Mouse (Mus musculus) heart, postnatal 0 days (tissue): Measurements from ENCODE around the gene Hist1h2bc. TPM values are rescaled to one million over a fixed set of nuclear protein-coding genes. Genes with fewer than 3 reads are reported as not detected.

Experiments used
- ATAC-seq: fragments of 200-750 bp; cut with Nextera tagmentation; 2 replicates; pipeline ENCODE4 v1.8.0; 2017; ENCODE audit warnings: low read depth, moderate number of reproducible peaks, moderate library complexity; ENCODE audit not compliant: insufficient read depth
- DNase-seq: peaks from one replicate; pipeline ENCODE4 v3.0.0-alpha.2; 2016; ENCODE audit warnings: low spot score
- H3K27ac ChIP-seq: fragments of 300-500 bp; sonication (generic); 2 replicates; pipeline ENCODE4 v1.5.1; 2014; ENCODE audit warnings: low read depth, mild to moderate bottlenecking
- H3K27me3 ChIP-seq: fragments of 300-500 bp; sonication (generic); 2 replicates; pipeline ENCODE4 v1.6.1; 2014; ENCODE audit warnings: low read length, mixed read lengths; ENCODE audit not compliant: control insufficient read depth, insufficient read depth
- H3K36me3 ChIP-seq: fragments of 300-500 bp; sonication (generic); replicated peaks from 2 replicates; pipeline ENCODE4 v1.6.1; 2014; ENCODE audit warnings: low read length, mixed read lengths; ENCODE audit not compliant: control insufficient read depth, insufficient read depth
- H3K4me1 ChIP-seq: fragments of 300-500 bp; sonication (generic); 2 replicates; pipeline ENCODE4 v1.6.1; 2014; ENCODE audit warnings: antibody characterized with exemption; ENCODE audit not compliant: control insufficient read depth, insufficient read depth
- H3K4me2 ChIP-seq: fragments of 300-500 bp; sonication (generic); 2 replicates; pipeline ENCODE4 v1.6.1; 2014; ENCODE audit warnings: low read depth, mild to moderate bottlenecking, low read length, moderate library complexity
- H3K4me3 ChIP-seq: fragments of 300-500 bp; sonication (generic); 2 replicates; pipeline ENCODE4 v1.5.1; 2014; ENCODE audit warnings: low read depth, low read length
- H3K9ac ChIP-seq: fragments of 300-500 bp; sonication (generic); replicated peaks from 2 replicates; pipeline ENCODE4 v1.6.1; 2014; ENCODE audit warnings: low read depth, low read length, mixed read lengths
- H3K9me3 ChIP-seq: fragments of 300-500 bp; sonication (generic); replicated peaks from 2 replicates; pipeline ENCODE4 v1.6.1; 2016; ENCODE audit warnings: low read length; ENCODE audit not compliant: control insufficient read depth
- CTCF ChIP-seq: IDR thresholded peaks from 2 replicates; pipeline ENCODE4 v1.5.1; 2016; ENCODE audit warnings: antibody characterized with exemption, control low read depth, low read depth
- EP300 ChIP-seq: IDR thresholded peaks from 2 replicates; pipeline ENCODE4 v1.6.1; 2016; ENCODE audit warnings: antibody characterized with exemption, low read depth
- WGBS: fragments of 180-500 bp; shearing (Covaris S2); extraction: QIAGEN DNeasy Blood & Tissue Kit; methylation state at CpG from one replicate; pipeline ENCODE4 v1.1.7; 2014; 5-methylcytosine and 5-hydroxymethylcytosine counted together
- polyA plus RNA-seq: library from polyadenylated mRNA; unstranded; fragments of >200 nt; fragmentation: Nextera tagmentation; extraction: Ambion mirVana; gene quantifications from 2 replicates; pipeline ENCODE4 v1.2.1, GENCODE M21; 2015
- total RNA-seq: library from RNA; depleted of rRNA; stranded (reverse); fragments of >200 nt; gene quantifications from 2 replicates; pipeline ENCODE4 v1.2.3, GENCODE M21; 2014; ENCODE audit warnings: low replicate concordance

Hist1h2bc gene
- total and polyA plus RNA-seq, 2 experiments from 2014 or later: 94.4 to 253 TPM

DNA sequence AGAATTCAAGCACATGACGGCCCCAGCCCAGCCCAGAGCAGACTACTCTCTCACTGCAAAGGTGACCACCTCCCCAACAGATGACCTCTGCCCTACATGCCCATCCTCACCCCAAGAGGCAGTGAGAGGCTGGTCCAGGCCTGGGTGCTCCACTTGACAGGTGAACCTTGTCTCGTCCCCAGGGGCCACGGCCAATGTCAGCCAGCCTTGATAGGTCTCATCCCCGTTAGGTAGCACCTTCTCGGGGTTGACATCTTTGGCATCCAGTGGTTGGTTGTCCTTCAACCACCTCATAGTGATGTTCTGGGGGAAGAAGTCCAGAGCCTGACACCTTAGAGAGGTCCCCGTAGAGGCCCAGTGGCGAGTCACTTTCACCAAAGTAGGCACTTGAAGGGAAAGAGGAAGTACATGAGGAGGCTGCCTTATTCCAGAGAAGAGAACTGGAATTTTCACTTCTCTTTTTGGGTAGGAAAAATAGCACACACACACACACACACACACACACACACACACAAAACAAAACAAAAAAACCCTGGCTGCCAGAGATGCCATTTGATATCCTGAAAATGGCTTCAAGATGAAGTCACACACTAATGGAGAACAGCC, 21.9 kb downstream of the Hist1h2bc start:
- no peak overlapping the region for H3K9ac ChIP-seq
- 79% methylated on average over 7 of the region's 7 CpGs for WGBS
- no peaks in the 10 kb centered on the region for H3K36me3 ChIP-seq
- no peak overlapping the region for H3K4me3 ChIP-seq
- DNase-seq (no peak), ATAC-seq (no peak)
- H3K9me3 ChIP-seq: no peaks in the 10 kb centered on the region
- H3K4me1 ChIP-seq: peaks cover 4% of the 10 kb centered on the region; the same call in 1 of the 2 replicates
- H3K27me3 ChIP-seq: no peaks in the 10 kb centered on the region
- H3K27ac ChIP-seq: no peak overlapping the region
- no peak overlapping the region for H3K4me2 ChIP-seq
- TF ChIP-seq CTCF (no peak), EP300 (no peak)

DNA sequence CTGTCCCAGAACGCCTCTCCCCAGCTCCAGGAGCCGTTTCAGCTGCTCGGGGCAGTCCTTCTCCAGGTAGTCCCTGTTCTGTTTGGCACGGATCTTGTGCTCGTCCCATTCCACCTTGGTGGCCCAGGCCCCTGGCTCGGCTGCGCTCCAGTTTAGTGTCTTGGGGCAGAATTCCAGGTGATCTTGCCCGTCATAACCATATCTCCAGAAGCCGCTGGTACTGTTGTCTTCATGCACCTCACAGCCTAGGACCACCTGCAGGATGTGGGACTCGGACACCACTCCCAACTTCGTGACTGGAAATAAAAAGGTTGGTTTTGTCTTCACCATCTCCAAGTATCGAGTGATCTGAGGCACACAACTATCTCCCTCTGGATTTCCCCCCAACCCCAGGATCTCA, 22.8 kb downstream of the Hist1h2bc start:
- H3K4me1 ChIP-seq: peaks cover 4% of the 10 kb centered on the region; the same call in 1 of the 2 replicates
- TF ChIP-seq CTCF: no peak
- TF ChIP-seq EP300: no peak
- no peak overlapping the region for H3K4me3 ChIP-seq
- no peak overlapping the region for H3K9ac ChIP-seq
- no peaks in the 10 kb centered on the region for H3K27me3 ChIP-seq
- no peaks in the 10 kb centered on the region for H3K9me3 ChIP-seq
- 88% methylated on average over 12 of the region's 12 CpGs for WGBS
- DNase-seq (no peak), ATAC-seq (no peak)
- H3K4me2 ChIP-seq: no peak overlapping the region
- no peaks in the 10 kb centered on the region for H3K36me3 ChIP-seq
- H3K27ac ChIP-seq: no peak overlapping the region

- H3K4me1 ChIP-seq: peaks cover 4% of the 10 kb centered on the region; the same call in 1 of the 2 replicates
- H3K27me3 ChIP-seq: no peaks in the 10 kb centered on the region
- no peak for DNase-seq
- no peaks in the 10 kb centered on the region for H3K36me3 ChIP-seq
- 88% methylated on average over 4 of the region's 4 CpGs for WGBS
- no peak overlapping the region for H3K4me3 ChIP-seq
- H3K4me2 ChIP-seq: no peak overlapping the region
- ATAC-seq: no peak
- H3K9ac ChIP-seq: no peak overlapping the region
- H3K9me3 ChIP-seq: no peaks in the 10 kb centered on the region
- no peak for TF ChIP-seq EP300
- TF ChIP-seq CTCF: no peak
- no peak overlapping the region for H3K27ac ChIP-seq
Measured at GRCm38 (mm10) chr13:23708041-23708440, 24.0 kb downstream of the Hist1h2bc start.

DNA sequence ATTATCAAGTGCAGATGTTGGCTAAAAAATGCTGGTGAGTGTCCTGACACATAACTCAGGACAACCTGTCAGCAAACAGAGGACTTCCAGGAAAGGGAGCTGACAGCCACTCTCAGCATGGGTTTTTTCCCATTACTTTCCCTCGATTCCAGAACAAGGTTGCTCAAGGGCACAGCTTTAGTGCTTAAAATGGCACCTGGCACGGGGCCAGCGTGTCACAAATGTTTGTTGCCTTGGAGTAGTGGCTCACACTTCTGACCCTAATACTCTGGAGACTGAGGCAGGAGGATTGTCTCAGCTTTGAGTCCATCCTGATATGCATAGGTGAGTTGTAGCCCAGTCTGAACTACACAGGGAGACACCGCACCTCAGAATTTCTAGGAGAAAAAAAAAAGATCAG, 24.7 kb downstream of the Hist1h2bc start:
- H3K4me1 ChIP-seq: peaks cover 4% of the 10 kb centered on the region; the same call in 1 of the 2 replicates
- WGBS: 42% methylated on average over 4 of the region's 4 CpGs
- H3K36me3 ChIP-seq: no peaks in the 10 kb centered on the region
- H3K27ac ChIP-seq: no peak overlapping the region
- no peak for TF ChIP-seq CTCF
- TF ChIP-seq EP300: no peak
- no peak overlapping the region for H3K9ac ChIP-seq
- no peak overlapping the region for H3K4me2 ChIP-seq
- H3K4me3 ChIP-seq: no peak overlapping the region
- ATAC-seq (0 out of 2 replicates have a peak, but pooled peaks have one; percentile 16), DNase-seq (no peak)
- no peaks in the 10 kb centered on the region for H3K27me3 ChIP-seq
- H3K9me3 ChIP-seq: no peaks in the 10 kb centered on the region

- WGBS: 33% methylated on average over 15 of the region's 15 CpGs
- DNase-seq: no peak
Measured at GRCm38 (mm10) chr13:23709714-23710373, 25.8 kb downstream of the Hist1h2bc start.

More at GRCm38 (mm10) chr13:23709714-23710373, 25.8 kb downstream of the Hist1h2bc start:
- no peaks in the 10 kb centered on the region for H3K36me3 ChIP-seq
- no peak; the same call in 1 of the 2 replicates for ATAC-seq
- H3K4me1 ChIP-seq: peaks cover 4% of the 10 kb centered on the region; the same call in 1 of the 2 replicates
- peak overlapping the region; percentile 82 for H3K9ac ChIP-seq
- no peak for TF ChIP-seq CTCF
- no peak for TF ChIP-seq EP300
- peak overlapping the region; percentile 83 for H3K27ac ChIP-seq
- peak overlapping the region; percentile 91 for H3K4me2 ChIP-seq
- no peaks in the 10 kb centered on the region for H3K9me3 ChIP-seq
- no peaks in the 10 kb centered on the region for H3K27me3 ChIP-seq
- H3K4me3 ChIP-seq: peak overlapping the region; percentile 70
